Mouse (Mus musculus) left cerebral cortex, postnatal 36 days (tissue): ENCODE results near the gene Tmem238l. TPM values are rescaled to one million over a fixed set of nuclear protein-coding genes. Genes with fewer than 3 reads are reported as not detected.
A peak's percentile ranks its signal among the peaks of the same experiment; 100 is the strongest.

Source experiments
- DNase-seq, 2 experiments: peaks; one replicate each; pipeline ENCODE4 v3.0.0; 2021 to 2022; ENCODE audit warnings: low spot score in 2 of 2, mixed read lengths in 1 of 2
- intact Hi-C: fragments of 180-260 bp; cut with DNase I; formaldehyde crosslinking; loops from one replicate; pipeline ENCODE4 v1.15.1; 2025
- total RNA-seq, 2 experiments: library from RNA; stranded (reverse); gene quantifications; 2 replicates each; pipeline ENCODE4 v1.2.3; 2021

Gene Tmem238l
- total RNA-seq, 2 experiments from 2014 or later: not detected

DNA sequence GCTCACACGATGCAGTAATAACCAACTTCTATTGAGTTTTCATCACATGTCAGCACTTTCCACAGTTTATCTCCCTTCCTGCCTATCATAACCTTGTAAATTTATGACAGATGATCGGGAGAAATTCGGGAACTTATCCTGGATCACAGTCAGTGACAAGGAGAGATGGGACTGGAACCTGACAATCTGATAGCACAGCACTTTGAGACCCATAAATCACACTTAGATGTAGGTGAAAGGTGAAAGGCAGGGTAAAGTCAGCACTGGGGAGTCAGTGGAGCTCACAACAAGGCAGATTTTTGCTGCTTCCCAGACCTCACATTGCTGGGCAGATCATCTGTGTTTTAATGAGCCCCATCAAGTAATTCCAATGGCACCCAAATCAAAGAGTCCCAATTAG is 17.1 kb downstream of the Tmem238l start:
- intact Hi-C loops: no loop called here

DNA sequence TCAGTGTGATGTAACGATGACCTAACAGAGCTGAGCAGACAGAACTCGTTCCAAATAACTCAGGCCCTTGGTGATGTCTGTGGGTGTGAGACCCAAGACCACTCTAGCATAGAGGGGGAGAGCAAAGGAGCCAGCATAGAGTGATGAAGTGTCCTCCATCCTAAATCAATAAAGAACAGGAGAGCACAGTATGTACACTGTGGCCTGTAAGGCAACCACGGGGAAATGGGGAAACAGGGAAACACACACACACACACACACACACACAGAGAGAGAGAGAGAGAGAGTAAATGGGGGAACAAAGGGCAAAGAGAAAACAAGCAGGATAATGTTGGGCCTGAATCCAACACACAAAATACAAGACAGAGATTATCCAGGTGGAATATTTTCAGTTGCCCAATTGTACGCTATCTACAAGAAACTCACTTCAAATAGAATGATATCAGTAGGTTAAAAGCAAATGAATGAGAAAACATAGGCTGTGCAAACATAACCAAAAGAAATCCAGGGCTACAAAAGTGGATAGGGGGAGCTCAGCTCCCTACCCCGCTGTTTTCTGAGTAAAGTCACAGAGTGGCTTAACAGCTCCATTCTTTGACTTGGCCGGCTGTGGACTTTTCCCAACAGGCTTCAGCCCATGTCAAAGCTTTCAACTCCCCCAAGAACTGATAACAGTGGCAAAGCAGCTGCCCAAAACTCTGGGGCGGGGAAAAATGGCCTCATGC is 19.3 kb downstream of the Tmem238l start:
- intact Hi-C loops: no loop called here

More for the DNA sequence above, 17.1 kb downstream of the Tmem238l start:
- no peak for DNase-seq

DNA sequence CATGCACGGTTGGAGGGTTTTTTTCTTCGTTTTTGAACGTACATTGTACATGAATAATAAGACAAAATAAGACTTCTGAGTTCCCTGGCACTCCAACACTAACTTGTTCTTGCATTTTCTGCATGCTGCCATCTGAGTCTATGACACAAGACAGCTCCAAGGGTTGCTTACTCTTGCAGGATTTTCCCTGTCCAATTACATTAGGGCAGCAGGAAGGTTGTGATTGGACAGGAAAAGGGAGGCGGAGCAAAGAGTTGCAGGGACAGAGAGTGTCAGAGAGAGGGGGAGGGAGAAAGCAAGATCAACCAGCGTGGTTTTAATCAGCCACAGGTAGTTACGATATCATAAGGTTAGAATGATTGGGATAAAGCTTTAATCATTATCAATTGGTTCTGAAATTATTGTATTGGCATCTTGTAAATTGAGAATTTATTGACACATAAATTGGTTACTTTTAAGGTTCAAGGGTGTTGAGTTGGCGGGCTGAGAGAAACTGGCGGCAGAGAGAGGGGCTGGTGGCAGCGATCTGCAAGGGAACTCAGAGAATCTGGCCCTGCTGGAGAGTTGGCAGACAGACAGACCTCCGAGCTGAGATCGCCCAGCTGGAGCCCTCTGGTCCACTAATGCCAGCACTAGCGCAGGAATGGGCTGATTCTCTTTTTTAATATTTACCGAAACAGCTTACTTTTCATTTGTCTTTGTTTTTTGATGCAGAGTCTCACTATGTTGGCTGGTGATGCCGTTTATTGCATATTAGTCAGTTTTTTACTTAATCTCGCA is 25.1 kb downstream of the Tmem238l start:
- intact Hi-C loops: loop anchor here (10.0 kb wide), 1 partner anchor 1167 kb away; no protein-coding TSS in a partner anchor
- DNase-seq: no peak

More for the DNA sequence above, 19.3 kb downstream of the Tmem238l start:
- DNase-seq: no peak

DNA sequence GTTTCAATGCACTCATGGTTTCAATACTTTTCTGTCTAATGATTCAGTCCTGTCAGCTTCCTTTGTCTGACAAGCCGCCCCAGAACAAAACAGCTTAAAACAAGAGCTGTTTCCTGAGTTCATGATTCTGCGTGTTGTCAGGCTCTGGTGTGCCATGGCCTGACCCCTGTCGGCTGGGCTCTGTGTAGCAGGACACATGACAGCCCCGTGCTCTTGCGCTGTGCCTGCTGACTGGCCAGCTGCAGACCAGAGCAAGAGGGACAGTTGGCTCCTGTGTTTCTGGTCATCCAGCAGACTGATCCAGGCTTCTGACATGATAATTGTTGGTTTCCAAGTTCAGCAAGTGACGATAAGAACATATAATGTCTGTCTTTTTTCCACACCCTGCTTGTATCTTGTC is 26.4 kb downstream of the Tmem238l start:
- intact Hi-C loops: loop anchor here (10.0 kb wide), 1 partner anchor 1168 kb away; no protein-coding TSS in a partner anchor
- DNase-seq: no peak

- DNase-seq: no peak
- intact Hi-C loops: loop anchor here (1.0 to 10.0 kb wide), 2 partner anchors 77 to 1169 kb away; no protein-coding TSS in a partner anchor
Observed at GRCm38 (mm10) chr11:66983422-66984164, 27.2 kb downstream of the Tmem238l start.

- DNase-seq: peak; percentile 61 to 69
- intact Hi-C loops: loop anchor here (1.0 to 10.0 kb wide), 2 partner anchors 78 to 1170 kb away; no protein-coding TSS in a partner anchor
Observed at GRCm38 (mm10) chr11:66984165-66985135, 28.0 kb downstream of the Tmem238l start.

- intact Hi-C loops: loop anchor here (10.0 kb wide), 1 partner anchor 1170 kb away; no protein-coding TSS in a partner anchor
- no peak for DNase-seq
Observed at GRCm38 (mm10) chr11:66985136-66985702, 28.8 kb downstream of the Tmem238l start.

DNA sequence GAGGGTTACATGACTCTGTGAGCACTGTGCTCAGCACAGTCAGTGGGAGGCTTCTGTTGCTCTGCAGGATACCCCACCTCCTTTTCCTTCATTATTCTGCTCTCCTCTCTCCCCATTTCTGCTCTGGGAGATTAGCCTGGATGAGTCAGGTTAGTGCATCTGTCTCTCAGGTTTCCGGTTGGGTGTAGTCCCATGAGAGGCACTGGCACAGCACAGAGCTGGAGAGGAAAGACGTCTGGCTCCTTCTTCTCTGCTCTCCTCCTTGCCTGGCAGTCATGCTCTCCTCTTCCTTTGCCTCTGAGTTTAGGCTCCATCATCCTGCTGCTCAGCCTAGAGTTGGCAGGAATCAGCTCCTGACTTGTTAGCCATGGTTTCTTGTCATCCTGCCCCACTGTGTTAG is 35.7 kb downstream of the Tmem238l start:
- intact Hi-C loops: no loop called here
- no peak for DNase-seq

DNA sequence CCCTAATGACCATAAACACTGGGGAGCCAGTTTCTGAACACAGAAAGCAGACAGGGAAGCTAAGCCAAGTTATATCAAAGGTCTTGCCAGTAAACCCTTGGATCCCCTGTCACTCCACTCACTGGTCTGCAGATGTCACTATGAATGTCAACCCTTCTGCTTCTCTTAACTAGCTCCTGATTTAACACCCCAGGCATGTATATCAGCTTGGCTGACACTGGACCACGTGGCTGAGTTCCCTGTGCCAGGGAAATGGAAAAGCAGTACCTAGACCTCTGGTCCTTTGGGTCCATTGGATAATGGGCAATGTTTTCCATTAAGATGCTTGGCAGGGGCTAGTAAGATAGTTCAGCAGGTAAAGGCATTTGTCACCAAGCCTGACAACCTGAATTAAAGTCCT is 37.2 kb downstream of the Tmem238l start:
- intact Hi-C loops: no loop called here
- no peak for DNase-seq

GRCm38 (mm10) chr11:66996446-66996845 is 40.0 kb downstream of the Tmem238l start:
- intact Hi-C loops: no loop called here
- no peak for DNase-seq

DNA sequence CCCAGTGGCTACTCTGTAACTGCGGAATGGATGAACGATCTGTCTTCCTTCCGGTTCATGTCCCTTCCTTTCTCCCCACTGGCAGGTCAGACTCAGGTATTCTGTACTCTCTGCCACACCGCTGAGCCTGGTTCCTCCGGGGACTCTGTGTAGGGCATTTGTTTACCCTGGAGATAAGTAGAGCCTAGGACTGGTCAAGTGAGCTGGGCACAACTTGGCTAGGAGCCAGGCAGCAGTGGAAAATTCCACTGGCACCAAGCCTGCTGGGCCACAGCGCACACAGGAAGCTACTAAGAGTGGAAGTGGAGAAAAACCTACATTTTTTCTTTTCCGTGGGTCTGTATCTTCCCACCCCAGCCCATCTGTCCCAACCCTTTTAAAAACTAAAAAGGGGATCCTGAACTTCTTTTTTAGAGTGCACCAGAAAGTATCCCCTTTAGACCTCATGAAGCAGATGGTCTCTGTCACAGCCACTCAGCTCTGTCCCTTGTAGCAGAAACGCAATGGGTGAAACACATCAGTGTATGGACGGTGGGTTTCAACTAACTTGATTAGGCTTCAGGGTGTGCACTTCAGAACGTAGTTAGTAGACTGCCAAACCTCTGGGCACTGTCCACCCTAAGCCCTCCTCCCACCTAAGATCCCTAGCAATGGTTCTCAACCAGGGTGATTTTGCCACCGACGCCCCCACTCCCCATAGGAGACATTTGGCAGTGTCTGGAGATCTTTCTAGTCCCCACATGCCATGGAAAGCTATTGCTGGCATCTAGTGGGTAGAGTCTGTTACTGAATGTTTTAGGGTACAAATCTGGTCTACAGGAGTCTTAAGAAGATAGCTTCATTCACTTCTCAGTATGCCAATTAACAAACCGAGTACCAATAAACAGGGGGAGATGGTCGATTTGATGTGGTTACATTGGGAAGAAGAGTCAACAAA is 42.3 kb downstream of the Tmem238l start:
- DNase-seq: peak in 1 of 2 experiments; percentile 50
- intact Hi-C loops: no loop called here

DNA sequence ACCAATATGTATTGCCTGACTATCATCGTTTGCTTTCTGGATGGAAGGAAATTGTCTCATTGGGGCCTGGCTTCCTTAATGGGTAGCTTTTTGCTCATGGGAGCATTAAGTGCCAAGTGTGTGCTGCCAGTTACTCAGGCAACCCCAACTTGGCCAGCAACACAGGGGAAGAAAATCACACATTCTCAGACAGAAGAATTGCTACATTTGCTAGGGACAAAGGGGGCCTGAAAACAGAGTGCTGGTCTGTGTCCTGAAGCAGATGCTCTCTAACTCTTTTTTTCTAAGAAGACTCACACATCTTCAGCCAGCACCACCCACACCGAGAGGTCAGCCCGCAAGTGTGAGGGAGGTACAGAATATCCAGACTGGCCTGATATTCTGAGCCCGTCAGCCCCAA is 44.2 kb downstream of the Tmem238l start:
- no peak for DNase-seq
- intact Hi-C loops: no loop called here

DNA sequence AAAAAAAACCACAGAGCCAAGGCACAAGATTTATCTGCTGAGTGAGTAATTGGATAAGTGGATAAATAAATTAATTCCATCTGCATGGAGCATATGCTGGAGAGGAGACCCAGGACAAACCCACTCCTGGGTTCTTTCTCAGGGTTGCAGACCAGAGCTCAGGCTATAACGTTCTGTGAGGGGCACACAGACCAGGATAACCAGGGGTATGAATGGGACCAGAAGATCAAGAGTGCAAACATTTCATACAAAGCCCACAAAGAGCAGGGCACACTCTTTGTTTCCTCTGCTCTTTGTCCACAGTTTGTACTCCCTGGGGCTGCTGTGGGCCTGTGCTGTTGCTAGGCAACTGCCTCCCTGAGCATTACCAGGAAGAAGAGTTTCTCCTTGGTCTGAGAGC is 45.3 kb downstream of the Tmem238l start:
- intact Hi-C loops: no loop called here
- DNase-seq: no peak

GRCm38 (mm10) chr11:67002911-67003310 is 46.5 kb downstream of the Tmem238l start:
- DNase-seq: no peak
- intact Hi-C loops: no loop called here

- DNase-seq: no peak
- intact Hi-C loops: no loop called here
Observed at GRCm38 (mm10) chr11:67007961-67008360, 51.5 kb downstream of the Tmem238l start.

DNA sequence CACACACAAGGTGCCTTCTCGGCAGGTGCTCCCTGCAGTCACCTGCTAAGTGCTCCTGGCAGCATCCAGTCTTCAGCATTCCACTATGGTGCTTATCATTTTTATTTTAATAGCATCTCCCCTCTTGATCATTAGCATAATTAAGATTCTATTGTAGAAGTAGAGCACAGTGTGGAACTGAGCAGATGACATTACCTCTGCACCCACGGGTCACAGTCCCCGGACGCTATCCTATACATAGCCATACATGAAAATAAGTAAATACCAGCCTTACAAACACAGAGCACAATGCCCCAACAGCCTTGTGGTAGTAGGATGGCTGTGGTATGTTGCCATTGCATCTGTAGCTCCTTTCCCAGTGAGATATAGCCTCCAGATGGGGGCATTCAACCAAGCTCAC is 52.1 kb downstream of the Tmem238l start:
- intact Hi-C loops: no loop called here

GRCm38 (mm10) chr11:67010430-67010829 is 54.0 kb downstream of the Tmem238l start:
- intact Hi-C loops: no loop called here
- DNase-seq: no peak

More for the DNA sequence above, 52.1 kb downstream of the Tmem238l start:
- no peak for DNase-seq
